Mouse (Mus musculus): ENCODE data around the gene Cmtm1.
"Not testable (repeated sequence)": the region's sequence is repeated elsewhere in the genome, so short reads cannot be mapped to it uniquely, and the experiment has no call there.

DNA sequence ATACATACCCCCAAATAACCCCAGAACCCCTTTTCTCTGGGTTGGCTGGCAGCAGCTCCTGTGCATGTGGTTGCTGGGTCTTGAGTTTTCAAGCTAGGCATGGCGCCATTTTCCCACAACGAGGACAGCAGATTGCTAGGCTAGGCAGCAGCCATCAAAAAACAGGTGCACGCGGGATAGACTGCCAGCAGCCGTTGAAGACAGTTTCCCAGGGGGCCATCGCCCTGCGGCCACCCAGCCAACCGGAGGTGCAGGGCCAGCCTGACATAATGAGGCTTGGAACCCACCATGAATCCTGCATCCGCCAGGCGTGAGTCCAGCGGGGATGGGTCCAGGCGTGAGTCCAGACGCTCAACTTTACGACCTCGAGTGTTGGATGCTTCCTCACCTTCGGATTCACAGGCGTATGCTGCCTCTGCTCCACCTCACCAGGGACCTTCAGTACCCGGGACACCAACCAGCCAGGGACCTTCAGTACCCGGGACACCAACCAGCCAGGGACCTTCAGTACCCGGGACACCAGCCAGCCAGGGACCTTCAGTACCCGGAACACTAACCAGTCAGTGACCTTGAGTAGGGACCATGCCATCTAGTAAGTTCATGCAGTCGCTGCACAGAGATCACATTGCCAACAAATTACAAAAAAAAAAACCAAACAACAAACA is 45.5 kb downstream of the Cmtm1 start:
- not testable (repeated sequence) for TF ChIP-seq GATA1 (IDR thresholded peaks at IDR 0.05; ENCODE audit: borderline replicate concordance, low read length); FLI1 (IDR thresholded peaks at IDR 0.05; ENCODE audit: low read length)
